Mouse (Mus musculus): ENCODE data around the gene Rpp21.

The Rpp21 gene

GRCm38 (mm10) chr17:36235300-36235699 lies 22.6 kb downstream of the Rpp21 start:
- DNase-seq (ENCODE audit: low read depth): peak; percentile 67

GRCm38 (mm10) chr17:36233572-36233971 lies 24.3 kb downstream of the Rpp21 start:
- DNase-seq (ENCODE audit: low read depth): no peak

- DNase-seq (ENCODE audit: low read depth): peak; percentile 100
Observed at GRCm38 (mm10) chr17:36231318-36231717, 26.6 kb downstream of the Rpp21 start.

- peak; percentile 72 for DNase-seq (ENCODE audit: low read depth)
Observed at GRCm38 (mm10) chr17:36229046-36229445, 28.8 kb downstream of the Rpp21 start.

GRCm38 (mm10) chr17:36226921-36227320 lies 30.9 kb downstream of the Rpp21 start:
- peak; percentile 88 for DNase-seq (ENCODE audit: low read depth)

GRCm38 (mm10) chr17:36225231-36225824 lies 32.5 kb downstream of the Rpp21 start:
- DNase-seq (ENCODE audit: low read depth): no peak

GRCm38 (mm10) chr17:36224451-36224850 lies 33.4 kb downstream of the Rpp21 start:
- no peak for DNase-seq (ENCODE audit: low read depth)

- no peak for DNase-seq (ENCODE audit: low read depth)
Observed at GRCm38 (mm10) chr17:36218594-36219155, 39.2 kb downstream of the Rpp21 start.

- no peak for DNase-seq (ENCODE audit: low read depth)
Observed at GRCm38 (mm10) chr17:36215586-36215985, 42.3 kb downstream of the Rpp21 start.

GRCm38 (mm10) chr17:36206846-36207245 lies 51.0 kb downstream of the Rpp21 start:
- no peak for DNase-seq (ENCODE audit: low read depth)

GRCm38 (mm10) chr17:36205862-36206261 lies 52.0 kb downstream of the Rpp21 start:
- DNase-seq (ENCODE audit: low read depth): no peak

All from naive thymus-derived CD4-positive, alpha-beta T cell, adult 2 months (primary cell).